In the genomic region with DNA sequence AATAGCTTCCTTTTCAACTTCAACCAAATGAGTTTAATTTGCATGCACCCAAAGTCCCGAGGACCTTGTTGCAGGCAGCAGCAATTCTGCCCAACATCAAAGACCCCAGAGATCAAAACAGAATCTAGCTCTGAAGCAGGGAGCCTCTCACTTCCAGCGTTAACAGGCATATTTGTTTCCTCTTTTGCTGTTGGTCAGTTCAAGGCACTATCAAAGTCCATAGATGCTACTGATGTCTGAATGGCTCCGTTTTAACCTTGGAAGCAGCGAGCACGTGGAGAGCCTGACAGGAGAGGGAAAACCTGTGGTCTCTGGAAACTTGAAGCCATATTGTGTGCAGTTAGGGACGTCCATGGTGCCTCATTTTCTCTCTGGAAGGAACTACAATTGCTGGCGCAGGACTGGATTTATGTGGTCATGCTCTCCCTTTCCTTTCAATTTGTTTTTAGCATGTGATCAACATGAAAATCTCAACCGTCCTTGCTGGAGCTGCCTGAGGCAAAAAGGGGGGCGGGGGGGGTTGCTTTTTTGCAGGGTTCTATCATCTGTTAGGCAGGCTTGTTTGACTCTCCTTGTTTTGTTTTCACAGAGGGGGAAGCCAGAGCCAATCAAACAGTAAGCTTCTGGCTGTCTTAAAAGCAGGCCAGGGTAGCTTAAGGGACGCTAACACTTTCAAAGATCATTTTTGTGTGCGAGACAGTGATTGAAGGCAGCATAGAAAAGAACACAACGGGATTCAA, we compare ENCODE assay signal across 8 mouse cellular contexts.
DNase-seq lines count a peak whose midpoint lies in the region; ATAC-seq and TF ChIP-seq lines count a peak whose summit lies in the region.

No protein-coding gene starts in this region.

- 0 out of 2 replicates have a peak, but pooled peaks cover 10% of the 10 kb centered on the region for H3K4me1 ChIP-seq in lung, embryonic 15.5 days
- H3K4me1 ChIP-seq in lung, adult 2 months (ENCODE audit: control insufficient read depth, insufficient read depth, low read length), result peaks cover 2% of the 10 kb centered on the region; the same call in 1 of the 2 replicates
- H3K4me1 ChIP-seq in embryonic facial prominence, embryonic 15.5 days, result peaks cover 7% of the 10 kb centered on the region; the same call in 1 of the 2 replicates
- peaks cover 8% of the 10 kb centered on the region; the same call in 1 of the 2 replicates for H3K4me1 ChIP-seq in limb, embryonic 12.5 days (replicated peaks)
- peaks cover 5% of the 10 kb centered on the region; the same call in 1 of the 2 replicates for H3K4me1 ChIP-seq in stomach, embryonic 14.5 days (ENCODE audit: control insufficient read depth, insufficient read depth, low read length)

- no peaks in the 10 kb centered on the region for H3K27me3 ChIP-seq in lung, embryonic 15.5 days
- no peaks in the 10 kb centered on the region for H3K27me3 ChIP-seq in embryonic facial prominence, embryonic 15.5 days
- H3K27me3 ChIP-seq in limb, embryonic 12.5 days, result no peaks in the 10 kb centered on the region
- H3K27me3 ChIP-seq in stomach, embryonic 14.5 days (ENCODE audit: control insufficient read depth, insufficient read depth, low read length), result no peaks in the 10 kb centered on the region

- no peak overlapping the region for H3K27ac ChIP-seq in lung, embryonic 15.5 days
- peak overlapping the region; percentile 48 for H3K27ac ChIP-seq in embryonic facial prominence, embryonic 15.5 days (replicated peaks)
- no peak overlapping the region for H3K27ac ChIP-seq in limb, embryonic 12.5 days
- H3K27ac ChIP-seq in stomach, embryonic 14.5 days (ENCODE audit: low read length), result 0 out of 2 replicates have a peak overlapping the region, but pooled peaks have one; percentile 15

- H3K4me3 ChIP-seq in lung, embryonic 15.5 days, result no peak overlapping the region
- no peak overlapping the region for H3K4me3 ChIP-seq in lung, adult 2 months (replicated peaks; ENCODE audit: extremely low read depth, low read depth, low read length)
- peak overlapping the region; percentile 16; the same call in 1 of the 2 replicates for H3K4me3 ChIP-seq in embryonic facial prominence, embryonic 15.5 days (replicated peaks)
- H3K4me3 ChIP-seq in limb, embryonic 12.5 days (replicated peaks), result no peak overlapping the region
- no peak overlapping the region for H3K4me3 ChIP-seq in stomach, embryonic 14.5 days (ENCODE audit: low read depth, low read length)

- no peak for TF ChIP-seq POLR2A in lung, adult 2 months (IDR thresholded peaks at IDR 0.05; ENCODE audit: borderline replicate concordance, extremely low read depth, low read depth, low read length)

- no peak for TF ChIP-seq CTCF in lung, adult 2 months (IDR thresholded peaks at IDR 0.05; ENCODE audit: insufficient read depth, low read length)

- H3K9me3 ChIP-seq in lung, embryonic 15.5 days, result no peaks in the 10 kb centered on the region
- no peaks in the 10 kb centered on the region for H3K9me3 ChIP-seq in embryonic facial prominence, embryonic 15.5 days (replicated peaks)
- H3K9me3 ChIP-seq in limb, embryonic 12.5 days, result no peaks in the 10 kb centered on the region
- no peaks in the 10 kb centered on the region for H3K9me3 ChIP-seq in stomach, embryonic 14.5 days (ENCODE audit: control insufficient read depth, low read depth, low read length)

- no peak for DNase-seq in lung, adult 2 months
- DNase-seq in right cerebral cortex, postnatal 14 days, result no peak
- no peak for DNase-seq in urinary bladder, postnatal 36 days (ENCODE audit: low spot score in 2 of 2)
- no peak for DNase-seq in gastrocnemius, postnatal 25 days

- H3K4me2 ChIP-seq in lung, embryonic 15.5 days, result peak overlapping the region; percentile 39; the same call in 1 of the 2 replicates
- H3K4me2 ChIP-seq in embryonic facial prominence, embryonic 15.5 days (replicated peaks), result peak overlapping the region; percentile 36
- H3K4me2 ChIP-seq in limb, embryonic 12.5 days, result peak overlapping the region; percentile 27
- H3K4me2 ChIP-seq in stomach, embryonic 14.5 days (replicated peaks; ENCODE audit: low read depth, low read length), result peak overlapping the region; percentile 34

- 38% methylated on average over 12 of the region's 12 CpGs for WGBS in lung, embryonic 15.5 days
- 42% methylated on average over 12 of the region's 12 CpGs for WGBS in lung, adult 2 months
- 10% methylated on average over 12 of the region's 12 CpGs for WGBS in embryonic facial prominence, embryonic 15.5 days
- 17% methylated on average over 12 of the region's 12 CpGs for WGBS in limb, embryonic 12.5 days
- WGBS in stomach, embryonic 14.5 days, result 34% methylated on average over 12 of the region's 12 CpGs

- no peak; the same call in 1 of the 2 replicates for ATAC-seq in lung, embryonic 15.5 days (ENCODE audit: borderline replicate concordance, extremely low read depth, low FRiP score, low TSS enrichment)
- peak; percentile 19; the same call in 1 of the 2 replicates for ATAC-seq in embryonic facial prominence, embryonic 15.5 days (ENCODE audit: insufficient number of reproducible peaks, low FRiP score, low TSS enrichment, low read depth)
- no peak for ATAC-seq in limb, embryonic 12.5 days (ENCODE audit: insufficient number of reproducible peaks, insufficient read depth, low FRiP score, low TSS enrichment, low read depth)
- ATAC-seq in stomach, embryonic 14.5 days (ENCODE audit: insufficient number of reproducible peaks, insufficient read depth, low FRiP score, low read depth), result no peak

- H3K36me3 ChIP-seq in lung, embryonic 15.5 days, result no peaks in the 10 kb centered on the region
- no peaks in the 10 kb centered on the region for H3K36me3 ChIP-seq in embryonic facial prominence, embryonic 15.5 days
- no peaks in the 10 kb centered on the region for H3K36me3 ChIP-seq in limb, embryonic 12.5 days
- H3K36me3 ChIP-seq in stomach, embryonic 14.5 days (ENCODE audit: control insufficient read depth, insufficient read depth, low read length), result no peaks in the 10 kb centered on the region

- no peak overlapping the region for H3K9ac ChIP-seq in lung, embryonic 15.5 days
- no peak overlapping the region for H3K9ac ChIP-seq in embryonic facial prominence, embryonic 15.5 days
- H3K9ac ChIP-seq in limb, embryonic 12.5 days (replicated peaks), result no peak overlapping the region
- H3K9ac ChIP-seq in stomach, embryonic 14.5 days (replicated peaks; ENCODE audit: low read depth, low read length), result no peak overlapping the region

Comparison
In these comparisons a context has a peak if more than half of its experiments do, and no peak if none do; other contexts are left out.
1. H3K27ac ChIP-seq: peak in embryonic facial prominence, embryonic 15.5 days (single experiment) and stomach, embryonic 14.5 days (single experiment); none in lung, embryonic 15.5 days (single experiment) and limb, embryonic 12.5 days (single experiment).
2. Peak in every context shown above with its lines, with median percentiles within 50 percentile points of each other: H3K4me2 ChIP-seq.